Mouse (Mus musculus) adrenal gland (tissue): ENCODE measurements around the gene Rps19.

ENCODE experiments used
- intact Hi-C: fragments of 180-260 bp; cut with DNase I; formaldehyde crosslinking; loops from one replicate; pipeline ENCODE4 v1.15.1; 2025

Gene Rps19

GRCm38 (mm10) chr7:24901842-24902241, 17.7 kb downstream of the Rps19 start:
- intact Hi-C loops = no loop called here

GRCm38 (mm10) chr7:24902264-24902629, 18.1 kb downstream of the Rps19 start:
- intact Hi-C loops = no loop called here

- intact Hi-C loops = no loop called here
Observed at GRCm38 (mm10) chr7:24902630-24903443, 18.7 kb downstream of the Rps19 start, which contains the start of gene Arhgef1. Gene Arhgef1 (plus strand): TSS chr7:24902912.

GRCm38 (mm10) chr7:24903444-24903825, 19.3 kb downstream of the Rps19 start:
- intact Hi-C loops = no loop called here

- intact Hi-C loops = loop anchor here (2.0 kb wide), 1 partner anchor 13 kb away; no protein-coding TSS in a partner anchor
Observed at GRCm38 (mm10) chr7:24904070-24904483, 19.9 kb downstream of the Rps19 start.

GRCm38 (mm10) chr7:24904936-24905335, 20.8 kb downstream of the Rps19 start:
- intact Hi-C loops = loop anchor here (2.0 kb wide), 1 partner anchor 14 kb away; no protein-coding TSS in a partner anchor

- intact Hi-C loops = no loop called here
Observed at GRCm38 (mm10) chr7:24906551-24906950, 22.4 kb downstream of the Rps19 start.

- intact Hi-C loops = no loop called here
Observed at GRCm38 (mm10) chr7:24907211-24907748, 23.1 kb downstream of the Rps19 start.

- intact Hi-C loops = no loop called here
Observed at GRCm38 (mm10) chr7:24912480-24912879, 28.3 kb downstream of the Rps19 start.

- intact Hi-C loops = no loop called here
Observed at GRCm38 (mm10) chr7:24918763-24919323, 34.7 kb downstream of the Rps19 start.

GRCm38 (mm10) chr7:24919728-24920127, 35.6 kb downstream of the Rps19 start:
- intact Hi-C loops = no loop called here

- intact Hi-C loops = no loop called here
Observed at GRCm38 (mm10) chr7:24930475-24930874, 46.3 kb downstream of the Rps19 start.

GRCm38 (mm10) chr7:24931651-24932050, 47.5 kb downstream of the Rps19 start:
- intact Hi-C loops = no loop called here
